Mouse (Mus musculus) liver, embryonic 16.5 days (tissue): Measurements from ENCODE around the gene Usp28. TPM values are rescaled to one million over a fixed set of nuclear protein-coding genes. Genes with fewer than 3 reads are reported as not detected.

Source experiments
- ATAC-seq: fragments of 200-750 bp; cut with Nextera tagmentation; 2 replicates; pipeline ENCODE4 v1.8.0; 2017; ENCODE audit warnings: low read depth, mild to moderate bottlenecking, moderate number of reproducible peaks, moderate library complexity
- H3K27ac ChIP-seq: fragments of 300-500 bp; sonication (generic); 2 replicates; pipeline ENCODE4 v1.5.1; 2014; ENCODE audit warnings: mild to moderate bottlenecking, low read length
- H3K27me3 ChIP-seq: fragments of 300-500 bp; sonication (generic); 2 replicates; pipeline ENCODE4 v1.6.1; 2014; ENCODE audit warnings: low read depth, low read length, mixed read lengths; ENCODE audit not compliant: control insufficient read depth, insufficient read depth
- H3K36me3 ChIP-seq: fragments of 300-500 bp; sonication (generic); 2 replicates; pipeline ENCODE4 v1.6.1; 2014; ENCODE audit warnings: mild to moderate bottlenecking; ENCODE audit not compliant: control insufficient read depth, insufficient read depth
- H3K4me1 ChIP-seq: fragments of 300-500 bp; sonication (generic); 2 replicates; pipeline ENCODE4 v1.6.1; 2014; ENCODE audit warnings: low read depth, low read length, mixed read lengths; ENCODE audit not compliant: control insufficient read depth
- H3K4me2 ChIP-seq: fragments of 300-500 bp; sonication (generic); 2 replicates; pipeline ENCODE4 v1.6.1; 2014; ENCODE audit warnings: low read depth, low read length, mixed read lengths
- H3K4me3 ChIP-seq: fragments of 300-500 bp; sonication (generic); 2 replicates; pipeline ENCODE4 v1.5.1; 2014; ENCODE audit warnings: low read depth, mild to moderate bottlenecking, low read length
- H3K9ac ChIP-seq: fragments of 300-500 bp; sonication (generic); 2 replicates; pipeline ENCODE4 v1.6.1; 2014; ENCODE audit warnings: low read depth, low read length
- H3K9me3 ChIP-seq: fragments of 300-500 bp; sonication (generic); replicated peaks from 2 replicates; pipeline ENCODE4 v1.6.1; 2016; ENCODE audit warnings: low read length; ENCODE audit not compliant: control insufficient read depth
- WGBS: fragments of 180-500 bp; shearing (Covaris S2); extraction: QIAGEN DNeasy Blood & Tissue Kit; methylation state at CpG from one replicate; pipeline ENCODE4 v1.1.7; 2014; ENCODE audit not compliant: insufficient replicate concordance; 5-methylcytosine and 5-hydroxymethylcytosine counted together
- polyA plus RNA-seq: library from polyadenylated mRNA; unstranded; fragments of >200 nt; fragmentation: Nextera tagmentation; extraction: Ambion mirVana; gene quantifications from 2 replicates; pipeline ENCODE4 v1.2.1, GENCODE M21; 2015

Usp28 gene
- polyA plus RNA-seq, 1 experiment from 2014 or later = 6.3 TPM

GRCm38 (mm10) chr9:48995735-48996134 lies 10.6 kb downstream of the Usp28 start:
- Histone ChIP-seq H3K4me2 (no peak overlapping the region), H3K9ac (no peak overlapping the region), H3K36me3 (no peaks in the 10 kb centered on the region), H3K27me3 (no peaks in the 10 kb centered on the region), H3K27ac (no peak overlapping the region), H3K4me3 (no peak overlapping the region), H3K9me3 (no peaks in the 10 kb centered on the region), H3K4me1 (no peaks in the 10 kb centered on the region)
- no peak for ATAC-seq
- WGBS = 61% methylated on average over 1 of the region's 1 CpGs

GRCm38 (mm10) chr9:48999256-48999655 lies 14.1 kb downstream of the Usp28 start:
- Histone ChIP-seq H3K36me3 (no peaks in the 10 kb centered on the region), H3K4me3 (no peak overlapping the region), H3K4me1 (no peaks in the 10 kb centered on the region), H3K9ac (no peak overlapping the region), H3K27ac (no peak overlapping the region), H3K9me3 (no peaks in the 10 kb centered on the region), H3K27me3 (no peaks in the 10 kb centered on the region), H3K4me2 (no peak overlapping the region)
- WGBS = 83% methylated on average over 6 of the region's 6 CpGs
- no peak for ATAC-seq

- whole genome bisulfite sequencing = 76% methylated on average over 7 of the region's 7 CpGs
- no peak for ATAC-seq
- Histone ChIP-seq H3K4me2 (no peak overlapping the region), H3K27ac (no peak overlapping the region), H3K27me3 (no peaks in the 10 kb centered on the region), H3K4me1 (no peaks in the 10 kb centered on the region), H3K36me3 (no peaks in the 10 kb centered on the region; the same call in 1 of the 2 replicates), H3K9me3 (no peaks in the 10 kb centered on the region), H3K4me3 (no peak overlapping the region), H3K9ac (no peak overlapping the region)
Measured at GRCm38 (mm10) chr9:49015824-49016223, 30.6 kb downstream of the Usp28 start.

- no peaks in the 10 kb centered on the region for H3K36me3 ChIP-seq
- no peaks in the 10 kb centered on the region for H3K4me1 ChIP-seq
- no peak overlapping the region for H3K27ac ChIP-seq
- no peak overlapping the region for H3K4me3 ChIP-seq
- no peak overlapping the region for H3K4me2 ChIP-seq
- ATAC-seq = no peak
- no peaks in the 10 kb centered on the region for H3K27me3 ChIP-seq
- H3K9me3 ChIP-seq = no peaks in the 10 kb centered on the region
- H3K9ac ChIP-seq = no peak overlapping the region
- WGBS = 84% methylated on average over 5 of the region's 5 CpGs
Measured at GRCm38 (mm10) chr9:49021289-49021688, 36.1 kb downstream of the Usp28 start.

GRCm38 (mm10) chr9:49023956-49024355 lies 38.8 kb downstream of the Usp28 start:
- no peak overlapping the region for H3K9ac ChIP-seq
- 74% methylated on average over 5 of the region's 5 CpGs for WGBS
- no peak overlapping the region for H3K4me2 ChIP-seq
- no peaks in the 10 kb centered on the region for H3K4me1 ChIP-seq
- no peaks in the 10 kb centered on the region for H3K27me3 ChIP-seq
- H3K36me3 ChIP-seq = no peaks in the 10 kb centered on the region
- no peak for ATAC-seq
- no peak overlapping the region for H3K27ac ChIP-seq
- H3K4me3 ChIP-seq = no peak overlapping the region
- no peaks in the 10 kb centered on the region for H3K9me3 ChIP-seq

- ATAC-seq = no peak
- H3K27ac ChIP-seq = no peak overlapping the region
- H3K9me3 ChIP-seq = no peaks in the 10 kb centered on the region
- no peaks in the 10 kb centered on the region for H3K27me3 ChIP-seq
- no peak overlapping the region for H3K4me3 ChIP-seq
- 78% methylated on average over 2 of the region's 2 CpGs for WGBS
- no peaks in the 10 kb centered on the region for H3K4me1 ChIP-seq
- H3K4me2 ChIP-seq = no peak overlapping the region
- no peak overlapping the region for H3K9ac ChIP-seq
- no peaks in the 10 kb centered on the region for H3K36me3 ChIP-seq
Measured at GRCm38 (mm10) chr9:49024529-49024928, 39.4 kb downstream of the Usp28 start.

GRCm38 (mm10) chr9:49034764-49035163 lies 49.6 kb downstream of the Usp28 start:
- Histone ChIP-seq H3K9ac (no peak overlapping the region), H3K36me3 (peaks cover 4% of the 10 kb centered on the region), H3K27me3 (no peaks in the 10 kb centered on the region), H3K9me3 (no peaks in the 10 kb centered on the region), H3K4me2 (no peak overlapping the region), H3K27ac (no peak overlapping the region), H3K4me3 (no peak overlapping the region), H3K4me1 (no peaks in the 10 kb centered on the region)
- WGBS = 74% methylated on average over 4 of the region's 4 CpGs
- no peak for ATAC-seq

GRCm38 (mm10) chr9:49050901-49051300 lies 65.7 kb downstream of the Usp28 start:
- Histone ChIP-seq H3K27me3 (no peaks in the 10 kb centered on the region), H3K4me1 (no peaks in the 10 kb centered on the region), H3K4me2 (no peak overlapping the region), H3K9ac (no peak overlapping the region), H3K9me3 (no peaks in the 10 kb centered on the region), H3K36me3 (no peaks in the 10 kb centered on the region), H3K27ac (no peak overlapping the region), H3K4me3 (no peak overlapping the region)
- ATAC-seq = no peak
- WGBS = 49% methylated on average over 5 of the region's 5 CpGs

- no peak overlapping the region for H3K4me3 ChIP-seq
- H3K4me2 ChIP-seq = no peak overlapping the region
- peaks cover 2% of the 10 kb centered on the region for H3K4me1 ChIP-seq
- WGBS = 7% methylated on average over 5 of the region's 5 CpGs
- no peaks in the 10 kb centered on the region for H3K27me3 ChIP-seq
- no peak for ATAC-seq
- no peak overlapping the region for H3K9ac ChIP-seq
- no peaks in the 10 kb centered on the region for H3K9me3 ChIP-seq
- H3K36me3 ChIP-seq = no peaks in the 10 kb centered on the region
- no peak overlapping the region for H3K27ac ChIP-seq
Measured at GRCm38 (mm10) chr9:49051349-49051748, 66.2 kb downstream of the Usp28 start.
